Mouse (Mus musculus): ENCODE data around the gene Elmo1.

GRCm38 (mm10) chr13:20121385-20122043, 31.1 kb downstream of the Elmo1 start:
- TF ChIP-seq CTCF (IDR thresholded peaks at IDR 0.05; ENCODE audit: extremely low read depth, insufficient read depth, low read length) (no peak), POLR2A (IDR thresholded peaks at IDR 0.05; ENCODE audit: extremely low read depth, insufficient read depth, low read length) (no peak)

Measured in cortical plate, adult 2 months (tissue).